Mouse (Mus musculus) adrenal gland, postnatal 36 days (tissue): ENCODE data around the gene Tbxas1. TPM values are rescaled to one million over a fixed set of nuclear protein-coding genes. Genes with fewer than 3 reads are reported as not detected.

Experiments
- DNase-seq, 2 experiments: peaks; one replicate each; pipeline ENCODE4 v3.0.0; 2021; ENCODE audit warnings: mixed read lengths in 1 of 2
- total RNA-seq, 2 experiments: library from RNA; stranded (reverse); gene quantifications; 2 replicates each; pipeline ENCODE4 v1.2.3; 2021

Tbxas1 gene
- total RNA-seq, 2 experiments from 2014 or later = 5.6 to 9.5 TPM

- no peak for DNase-seq
These were observed 18.4 kb downstream of the Tbxas1 start for GRCm38 (mm10) chr6:38893615-38894014.

- no peak for DNase-seq
These were observed 24.9 kb downstream of the Tbxas1 start for GRCm38 (mm10) chr6:38900073-38900472.

GRCm38 (mm10) chr6:38900479-38901126 is 25.4 kb downstream of the Tbxas1 start:
- DNase-seq = no peak

- no peak for DNase-seq
These were observed 25.9 kb downstream of the Tbxas1 start for GRCm38 (mm10) chr6:38901152-38901551.

DNA sequence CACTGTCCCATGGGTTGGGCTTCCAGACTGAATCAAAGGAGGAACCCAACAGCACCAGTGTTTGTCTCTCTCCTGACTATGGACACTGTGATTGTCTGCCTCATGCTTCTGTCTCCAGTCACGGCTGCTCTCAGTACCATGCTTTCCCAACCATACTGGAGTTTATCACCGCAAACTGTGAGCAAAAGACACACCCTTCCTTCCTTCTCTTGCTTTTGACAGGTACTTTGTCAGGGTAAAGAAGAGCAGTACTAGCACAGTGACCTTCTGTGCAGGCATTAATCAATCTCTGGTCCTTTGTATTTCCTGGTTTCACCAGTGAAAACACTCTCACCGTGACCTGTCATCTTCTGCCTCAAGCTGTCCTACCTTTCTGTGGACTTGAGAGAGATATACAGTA is 26.4 kb downstream of the Tbxas1 start:
- DNase-seq = no peak

DNA sequence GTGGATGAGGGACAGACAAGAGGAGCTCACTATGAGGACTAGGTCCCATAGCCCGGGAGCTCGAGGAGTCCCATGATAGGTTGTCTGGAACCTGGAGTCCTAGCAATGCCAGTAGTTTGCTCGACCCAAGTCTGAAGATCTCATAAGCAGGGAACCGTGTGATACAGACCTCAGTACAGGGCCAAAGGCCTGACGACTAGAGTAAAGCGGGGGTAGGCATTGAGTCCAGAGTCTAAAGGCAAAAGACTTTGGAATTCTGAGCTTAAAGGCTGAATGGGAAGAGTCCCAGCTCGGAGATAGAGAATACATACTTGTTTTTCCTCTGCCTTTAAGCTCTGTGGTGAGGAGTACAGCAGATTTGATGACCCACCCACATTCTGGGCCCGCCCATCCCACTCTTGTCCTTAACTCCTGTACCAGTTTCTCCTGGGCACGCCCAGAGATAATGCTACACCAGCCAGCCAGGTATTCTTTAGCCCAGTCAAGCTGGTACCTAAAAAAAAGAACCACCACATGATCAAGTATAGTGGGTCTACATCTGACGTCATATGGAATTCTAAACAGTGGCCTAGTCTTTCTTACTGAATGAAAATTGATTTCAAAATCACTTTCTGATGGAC is 27.7 kb downstream of the Tbxas1 start:
- no peak for DNase-seq

GRCm38 (mm10) chr6:38906005-38906404 is 30.8 kb downstream of the Tbxas1 start:
- peak; percentile 66 to 70 for DNase-seq

GRCm38 (mm10) chr6:38908401-38908800 is 33.2 kb downstream of the Tbxas1 start:
- no peak for DNase-seq

GRCm38 (mm10) chr6:38910828-38911559 is 35.8 kb downstream of the Tbxas1 start:
- DNase-seq = peak; percentile 79 to 81

- no peak for DNase-seq
These were observed 37.0 kb downstream of the Tbxas1 start for GRCm38 (mm10) chr6:38912121-38912660.

- no peak for DNase-seq
These were observed 37.6 kb downstream of the Tbxas1 start for GRCm38 (mm10) chr6:38912845-38913244.

DNA sequence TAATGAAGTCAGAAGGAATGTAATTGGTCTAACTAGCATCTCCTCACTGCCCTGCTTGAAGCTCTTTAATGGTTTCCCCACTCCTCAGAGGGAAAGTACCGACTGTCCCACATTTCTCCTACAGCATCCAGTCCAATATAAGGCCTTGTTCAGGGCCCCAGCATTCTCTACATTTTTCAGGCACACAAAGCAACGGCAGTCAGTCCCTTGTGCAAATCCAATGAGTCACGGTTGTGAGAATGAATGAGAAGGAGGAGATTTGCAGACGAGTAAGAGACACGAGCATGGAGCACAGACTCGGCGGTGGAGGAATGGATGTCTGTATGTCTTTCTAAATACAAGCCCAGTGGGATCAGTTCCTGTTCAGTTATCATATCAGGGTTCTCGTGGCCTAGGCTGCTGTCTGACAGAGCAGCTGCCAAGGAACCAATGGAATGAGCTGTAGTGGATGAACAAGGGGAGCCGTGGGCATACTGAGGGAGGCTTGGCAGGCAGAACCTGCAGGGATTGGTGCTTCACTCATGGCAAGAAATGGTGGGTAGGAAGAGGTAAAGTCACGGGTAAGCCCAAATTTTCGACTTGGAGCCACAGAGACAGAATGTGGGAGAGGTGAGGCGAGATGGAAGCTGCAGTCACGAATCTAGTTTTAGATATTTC is 38.3 kb downstream of the Tbxas1 start:
- DNase-seq = no peak

- no peak for DNase-seq
These were observed 39.0 kb downstream of the Tbxas1 start for GRCm38 (mm10) chr6:38914181-38914580.

- no peak for DNase-seq
These were observed 40.6 kb downstream of the Tbxas1 start for GRCm38 (mm10) chr6:38915776-38916175.

DNA sequence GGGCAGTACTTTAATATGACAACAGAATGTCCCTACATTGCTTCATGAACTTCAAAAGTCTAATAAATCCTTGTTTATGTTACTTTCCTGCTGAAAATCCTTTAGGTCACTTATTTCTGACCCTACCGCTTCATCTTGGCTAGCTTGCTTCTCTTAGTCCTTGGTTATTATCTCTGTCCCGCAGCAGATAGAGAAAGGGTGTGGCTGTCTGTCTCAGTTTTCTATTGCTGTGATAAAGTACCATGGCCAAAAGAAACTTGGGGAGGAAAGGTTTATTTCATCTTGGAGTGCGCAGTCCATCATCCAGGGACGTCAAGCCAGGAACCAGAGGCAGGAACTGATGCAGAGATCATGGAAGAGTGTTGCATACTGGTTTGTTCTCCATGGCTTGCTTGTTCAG is 41.4 kb downstream of the Tbxas1 start:
- no peak for DNase-seq

- DNase-seq = no peak
These were observed 42.2 kb downstream of the Tbxas1 start for GRCm38 (mm10) chr6:38917415-38917814.

- no peak for DNase-seq
These were observed 43.5 kb downstream of the Tbxas1 start for GRCm38 (mm10) chr6:38918728-38919127.

DNA sequence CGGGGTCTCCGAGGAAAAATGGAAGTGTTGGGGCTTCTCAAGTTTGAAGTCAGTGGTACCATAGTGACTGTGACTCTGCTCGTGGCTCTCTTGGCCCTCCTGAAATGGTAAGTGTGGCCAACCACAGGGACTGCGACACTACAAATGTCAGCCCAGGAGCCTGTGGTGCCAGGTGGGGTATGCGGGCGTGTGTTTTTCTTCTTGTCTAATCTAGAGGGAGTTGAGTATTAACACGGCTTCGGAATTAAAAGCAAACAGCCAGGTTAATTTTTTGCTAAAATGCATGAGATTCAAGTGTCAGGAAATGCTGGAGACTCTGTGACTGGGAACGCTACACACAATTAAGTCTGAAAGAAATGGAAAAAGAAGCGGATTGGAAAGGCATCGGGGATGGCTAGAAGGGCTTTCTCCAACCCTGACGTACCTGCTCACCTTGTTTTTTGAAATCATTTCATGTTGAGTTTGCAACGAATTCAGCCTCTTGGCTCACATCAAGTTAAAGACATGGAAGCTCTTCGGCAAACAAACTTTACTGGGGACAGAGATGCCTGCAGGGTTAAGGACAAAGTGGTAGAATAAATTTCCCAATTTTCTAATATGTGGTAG is 44.0 kb downstream of the Tbxas1 start:
- DNase-seq = no peak

GRCm38 (mm10) chr6:38920141-38920540 is 44.9 kb downstream of the Tbxas1 start:
- no peak for DNase-seq

- DNase-seq = no peak
These were observed 46.0 kb downstream of the Tbxas1 start for GRCm38 (mm10) chr6:38921095-38921809.

DNA sequence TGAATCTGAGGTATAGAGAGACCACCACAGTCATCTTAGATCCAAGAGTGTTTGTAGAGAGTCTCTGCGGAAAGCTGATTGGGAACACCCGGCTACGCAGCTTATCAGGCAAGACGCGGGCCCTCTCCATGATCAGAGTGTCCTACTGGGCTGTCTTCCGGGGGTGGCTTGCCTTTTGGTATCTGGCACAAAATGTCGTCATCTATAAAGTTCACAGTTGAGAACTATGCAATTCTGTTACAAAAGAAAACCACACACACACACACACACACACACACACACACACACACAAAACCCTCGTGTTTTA is 46.6 kb downstream of the Tbxas1 start:
- no peak for DNase-seq

GRCm38 (mm10) chr6:38922517-38922916 is 47.3 kb downstream of the Tbxas1 start:
- no peak for DNase-seq
